Mouse (Mus musculus) midbrain, embryonic 14.5 days (tissue): ENCODE data around the gene Rnf6. TPM values are rescaled to one million over a fixed set of nuclear protein-coding genes. Genes with fewer than 3 reads are reported as not detected.

Experiments used
- ATAC-seq: fragments of 200-750 bp; cut with Nextera tagmentation; 2 replicates; pipeline ENCODE4 v1.8.0; 2017; ENCODE audit warnings: moderate number of reproducible peaks, moderate library complexity; ENCODE audit not compliant: low FRiP score, low TSS enrichment
- DNase-seq: peaks from one replicate; pipeline ENCODE4 v3.0.0-alpha.2; 2015
- H3K27ac ChIP-seq: fragments of 300-500 bp; sonication (generic); replicated peaks from 2 replicates; pipeline ENCODE4 v1.5.1; 2014; ENCODE audit warnings: mild to moderate bottlenecking, low read depth, low read length, moderate library complexity
- H3K27me3 ChIP-seq: fragments of 300-500 bp; sonication (generic); 2 replicates; pipeline ENCODE4 v1.6.1; 2014; ENCODE audit warnings: low read length, control low read depth, mixed read lengths; ENCODE audit not compliant: control insufficient read depth, insufficient read depth
- H3K36me3 ChIP-seq: fragments of 300-500 bp; sonication (generic); 2 replicates; pipeline ENCODE4 v1.6.1; 2014; ENCODE audit warnings: low read length, control low read depth; ENCODE audit not compliant: control insufficient read depth, insufficient read depth
- H3K4me1 ChIP-seq: fragments of 300-500 bp; sonication (generic); 2 replicates; pipeline ENCODE4 v1.6.1; 2014; ENCODE audit warnings: mild to moderate bottlenecking, antibody characterized with exemption, low read length, control low read depth; ENCODE audit not compliant: control insufficient read depth, insufficient read depth
- H3K4me2 ChIP-seq: fragments of 300-500 bp; sonication (generic); 2 replicates; pipeline ENCODE4 v1.6.1; 2014; ENCODE audit warnings: mild to moderate bottlenecking, low read length, moderate library complexity
- H3K4me3 ChIP-seq: fragments of 300-500 bp; sonication (generic); replicated peaks from 2 replicates; pipeline ENCODE4 v1.5.1; 2014; ENCODE audit warnings: low read depth, low read length
- H3K9ac ChIP-seq: fragments of 300-500 bp; sonication (generic); replicated peaks from 2 replicates; pipeline ENCODE4 v1.6.1; 2014; ENCODE audit warnings: mild to moderate bottlenecking, low read length, moderate library complexity
- H3K9me3 ChIP-seq: fragments of 300-500 bp; sonication (generic); 2 replicates; pipeline ENCODE4 v1.6.1; 2016; ENCODE audit warnings: low read length, control low read depth, mixed read lengths; ENCODE audit not compliant: control insufficient read depth
- WGBS: fragments of 180-500 bp; shearing (Covaris S2); extraction: QIAGEN DNeasy Blood & Tissue Kit; methylation state at CpG from one replicate; pipeline ENCODE4 v1.1.7; 2014; 5-methylcytosine and 5-hydroxymethylcytosine counted together
- polyA plus RNA-seq: library from polyadenylated mRNA; unstranded; fragments of >200 nt; fragmentation: Nextera tagmentation; extraction: Ambion mirVana; gene quantifications from 2 replicates; pipeline ENCODE4 v1.2.1, GENCODE M21; 2014

The Rnf6 gene
- polyA plus RNA-seq, 1 experiment from 2014 or later = 24.4 TPM

DNA sequence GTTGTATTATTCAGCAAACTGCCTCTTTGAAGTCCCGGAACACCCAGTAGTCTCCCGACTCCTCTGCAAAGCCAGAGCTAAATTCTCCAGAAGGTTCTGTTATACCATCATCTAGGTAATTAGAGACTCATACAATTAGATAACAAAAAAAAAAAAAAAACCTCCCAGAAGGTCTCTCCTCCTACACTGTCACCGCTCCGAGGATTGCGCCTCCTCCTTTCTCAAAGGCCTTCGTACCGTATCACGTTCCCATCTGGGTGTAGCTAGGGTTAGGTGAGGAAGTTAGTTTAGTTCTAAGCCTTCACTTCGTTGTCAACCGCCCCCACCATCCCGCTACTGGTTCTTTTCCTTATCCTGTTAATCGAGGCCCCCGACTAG is 865 bp downstream of the Rnf6 start:
- Histone ChIP-seq H3K4me1 (peaks cover 8% of the 10 kb centered on the region), H3K27me3 (no peaks in the 10 kb centered on the region), H3K36me3 (peaks cover 38% of the 10 kb centered on the region), H3K9ac (peak overlapping the region; percentile 52), H3K4me3 (peak overlapping the region; percentile 52), H3K27ac (peak overlapping the region; percentile 49; the same call in 1 of the 2 replicates), H3K9me3 (no peaks in the 10 kb centered on the region), H3K4me2 (peak overlapping the region; percentile 66)
- 10% methylated on average over 13 of the region's 13 CpGs for WGBS
- no peak for DNase-seq
- ATAC-seq = peak; percentile 35

DNA sequence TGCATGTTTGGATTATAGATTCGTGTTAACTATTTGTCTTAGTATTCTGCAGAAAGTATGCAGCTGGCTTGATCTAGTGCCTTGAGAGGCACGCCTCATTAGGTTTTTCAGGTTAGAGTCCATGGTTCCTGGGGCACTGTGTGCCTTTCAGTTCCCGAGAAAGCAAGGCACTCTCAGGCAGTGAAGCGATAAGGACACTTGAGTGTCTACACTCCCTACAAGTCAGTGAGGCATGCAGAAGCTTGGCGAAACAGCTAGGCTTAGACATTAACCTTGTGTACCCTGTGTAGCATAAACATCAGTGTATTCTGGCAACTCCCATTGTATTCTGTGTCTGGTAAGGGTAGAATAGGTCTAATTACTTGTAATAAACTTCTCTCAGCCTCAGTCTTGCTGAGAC is 15.8 kb downstream of the Rnf6 start:
- DNase-seq = no peak

DNA sequence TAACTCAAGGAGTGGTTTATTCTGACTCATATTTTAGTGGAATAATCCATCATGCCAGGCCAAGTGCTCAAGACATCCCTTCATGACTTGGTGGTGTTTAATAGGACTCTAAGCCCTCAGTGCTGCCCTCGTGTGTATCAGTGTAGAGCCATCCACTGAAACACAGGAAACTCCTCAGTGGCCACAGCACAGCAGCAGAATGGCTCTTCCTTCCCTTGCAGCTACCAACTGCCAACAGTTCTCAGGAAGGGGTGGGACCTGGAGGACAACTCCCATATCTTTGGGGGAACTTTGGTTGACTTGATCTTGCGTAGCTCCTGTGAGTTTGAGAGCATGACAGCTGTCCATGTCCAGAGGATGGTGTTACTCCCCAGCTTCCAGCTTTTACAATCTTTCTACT is 17.4 kb downstream of the Rnf6 start:
- Histone ChIP-seq H3K27ac (no peak overlapping the region), H3K4me3 (no peak overlapping the region), H3K27me3 (no peaks in the 10 kb centered on the region), H3K36me3 (peaks cover 68% of the 10 kb centered on the region), H3K4me1 (no peaks in the 10 kb centered on the region), H3K9me3 (no peaks in the 10 kb centered on the region), H3K4me2 (no peak overlapping the region), H3K9ac (no peak overlapping the region)
- no peak for DNase-seq
- WGBS = 86% methylated on average over 2 of the region's 2 CpGs
- no peak for ATAC-seq

More for the DNA sequence above, 15.8 kb downstream of the Rnf6 start:
- H3K27me3 ChIP-seq = no peaks in the 10 kb centered on the region
- H3K36me3 ChIP-seq = peaks cover 80% of the 10 kb centered on the region
- H3K4me2 ChIP-seq = no peak overlapping the region
- ATAC-seq = no peak
- H3K4me3 ChIP-seq = no peak overlapping the region
- 95% methylated on average over 5 of the region's 5 CpGs for WGBS
- H3K9ac ChIP-seq = no peak overlapping the region
- H3K27ac ChIP-seq = no peak overlapping the region
- H3K9me3 ChIP-seq = no peaks in the 10 kb centered on the region
- H3K4me1 ChIP-seq = no peaks in the 10 kb centered on the region

DNA sequence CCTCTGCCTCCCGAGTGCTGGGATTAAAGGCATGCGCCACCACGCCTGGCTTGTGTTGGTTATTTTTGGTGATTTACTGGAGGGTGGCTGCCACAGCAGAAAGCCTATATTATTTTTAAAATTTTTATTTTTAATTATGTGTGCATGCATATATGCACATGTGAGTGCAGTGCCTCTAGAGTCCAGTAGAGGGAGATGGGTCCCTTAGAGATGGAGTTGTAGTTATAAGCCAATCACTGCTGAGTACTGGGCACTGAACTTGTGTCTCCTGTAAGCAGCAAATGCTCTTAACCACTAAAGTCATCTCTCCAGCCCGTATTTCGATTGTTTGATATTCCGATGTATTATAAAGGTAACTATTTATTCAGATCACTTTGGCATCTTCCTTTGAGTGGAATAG is 20.8 kb downstream of the Rnf6 start:
- Histone ChIP-seq H3K27me3 (no peaks in the 10 kb centered on the region), H3K4me3 (no peak overlapping the region), H3K9me3 (no peaks in the 10 kb centered on the region), H3K4me2 (no peak overlapping the region), H3K9ac (no peak overlapping the region), H3K36me3 (peaks cover 37% of the 10 kb centered on the region), H3K27ac (no peak overlapping the region), H3K4me1 (no peaks in the 10 kb centered on the region)
- ATAC-seq (no peak), DNase-seq (no peak)
- WGBS = 98% methylated on average over 6 of the region's 6 CpGs

DNA sequence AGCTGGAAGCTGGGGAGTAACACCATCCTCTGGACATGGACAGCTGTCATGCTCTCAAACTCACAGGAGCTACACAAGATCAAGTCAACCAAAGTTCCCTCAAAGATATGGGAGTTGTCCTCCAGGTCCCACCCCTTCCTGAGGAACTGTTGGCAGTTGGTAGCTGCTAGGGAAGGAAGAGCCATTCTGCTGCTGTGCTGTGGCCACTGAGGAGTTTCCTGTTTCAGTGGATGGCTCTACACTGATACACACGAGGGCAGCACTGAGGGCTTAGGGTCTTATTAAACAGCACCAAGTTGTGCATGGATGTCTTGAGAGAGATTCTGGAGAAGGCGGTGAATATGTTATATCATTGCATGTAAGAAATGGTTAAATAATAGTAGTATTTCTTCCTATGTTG is 21.8 kb downstream of the Rnf6 start:
- DNase-seq = no peak
- H3K4me1 ChIP-seq = no peaks in the 10 kb centered on the region
- H3K9ac ChIP-seq = no peak overlapping the region
- no peaks in the 10 kb centered on the region for H3K27me3 ChIP-seq
- no peak overlapping the region for H3K4me3 ChIP-seq
- no peak overlapping the region for H3K4me2 ChIP-seq
- H3K27ac ChIP-seq = no peak overlapping the region
- H3K36me3 ChIP-seq = peaks cover 26% of the 10 kb centered on the region
- H3K9me3 ChIP-seq = no peaks in the 10 kb centered on the region
- WGBS = 82% methylated on average over 2 of the region's 2 CpGs
- ATAC-seq = no peak

DNA sequence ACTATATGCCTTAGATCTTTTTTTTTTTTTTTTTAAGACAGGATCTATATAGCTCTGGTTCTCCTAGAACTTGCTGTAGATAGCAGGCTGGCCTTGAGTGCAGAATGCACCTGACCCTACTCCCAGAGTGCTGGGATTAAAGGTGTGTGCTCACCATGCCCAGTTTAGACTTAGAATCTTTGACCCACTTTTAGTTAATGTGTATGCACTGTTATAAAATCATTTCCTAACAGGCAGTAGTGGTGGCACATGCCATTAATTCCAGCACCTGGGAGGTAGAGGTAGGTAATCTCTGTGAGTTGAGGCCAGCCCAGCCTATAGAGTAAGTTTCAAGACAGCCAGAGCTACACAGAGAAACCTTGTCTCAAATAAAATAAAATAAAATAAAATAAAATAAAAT is 22.3 kb downstream of the Rnf6 start:
- H3K9ac ChIP-seq = no peak overlapping the region
- H3K4me1 ChIP-seq = no peaks in the 10 kb centered on the region
- H3K4me3 ChIP-seq = no peak overlapping the region
- H3K9me3 ChIP-seq = no peaks in the 10 kb centered on the region
- H3K36me3 ChIP-seq = peaks cover 22% of the 10 kb centered on the region
- no peaks in the 10 kb centered on the region for H3K27me3 ChIP-seq
- ATAC-seq (no peak), DNase-seq (no peak)
- no peak overlapping the region for H3K27ac ChIP-seq
- no peak overlapping the region for H3K4me2 ChIP-seq

DNA sequence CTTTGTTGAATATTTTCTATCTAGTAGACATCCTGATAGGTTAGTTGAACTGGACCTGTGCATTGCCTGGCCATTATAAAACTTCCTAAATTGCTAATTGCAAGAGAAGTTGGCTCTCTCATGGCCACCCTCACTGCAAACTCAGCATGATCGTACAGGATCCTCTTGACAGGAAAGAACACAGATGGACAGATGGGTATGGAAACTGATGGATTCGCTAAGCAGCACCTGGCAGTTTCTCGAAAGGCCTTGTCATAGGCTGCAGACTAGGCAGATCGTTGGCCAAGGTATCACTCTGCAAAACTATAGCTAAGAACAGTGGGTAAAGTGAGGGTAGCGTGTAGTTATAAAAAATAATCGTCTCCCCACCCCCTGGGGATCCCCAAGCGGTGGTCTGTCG is 28.0 kb downstream of the Rnf6 start:
- no peaks in the 10 kb centered on the region for H3K36me3 ChIP-seq
- 83% methylated on average over 8 of the region's 8 CpGs for WGBS
- no peaks in the 10 kb centered on the region for H3K27me3 ChIP-seq
- no peaks in the 10 kb centered on the region for H3K4me1 ChIP-seq
- H3K4me3 ChIP-seq = no peak overlapping the region
- no peak for DNase-seq
- ATAC-seq = no peak
- no peaks in the 10 kb centered on the region for H3K9me3 ChIP-seq
- no peak overlapping the region for H3K9ac ChIP-seq
- no peak overlapping the region for H3K4me2 ChIP-seq
- no peak overlapping the region for H3K27ac ChIP-seq

DNA sequence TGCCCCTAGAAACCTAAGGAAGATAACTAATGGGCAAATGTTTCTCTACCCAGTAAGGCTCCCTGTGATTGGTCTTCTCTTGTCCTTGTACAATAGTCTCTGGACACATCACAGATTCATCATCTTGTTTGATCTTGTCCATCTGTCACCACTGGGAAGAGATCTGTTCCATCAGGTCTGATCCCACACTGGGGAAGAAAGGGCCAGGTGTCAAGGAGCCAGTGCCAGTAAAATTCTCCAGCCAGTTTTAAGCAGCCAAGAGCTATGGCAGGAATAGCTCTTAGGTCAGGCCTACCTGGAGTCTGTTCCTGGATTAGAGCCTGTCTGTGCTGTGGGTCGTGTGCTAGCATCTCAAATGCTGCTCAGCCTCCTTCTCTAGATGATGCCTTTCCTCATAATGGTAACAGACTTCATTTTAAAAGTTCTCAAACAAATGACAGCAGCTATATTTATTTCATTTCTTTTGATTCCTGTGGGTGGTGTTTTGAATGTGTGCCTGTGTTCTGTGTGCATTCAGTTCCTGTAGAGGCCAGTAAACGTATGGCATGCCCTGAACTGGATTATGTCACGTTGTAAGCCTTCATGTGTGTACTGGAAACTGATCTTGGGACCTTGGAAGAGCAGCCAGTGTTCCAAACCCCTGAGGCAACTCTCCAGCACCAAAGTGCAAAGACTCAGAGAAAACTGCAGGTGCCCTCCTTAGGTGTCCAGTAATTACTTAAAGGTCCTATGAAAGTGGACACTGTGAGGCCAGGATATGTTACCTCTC is 30.7 kb downstream of the Rnf6 start:
- DNase-seq = no peak
- no peaks in the 10 kb centered on the region for H3K4me1 ChIP-seq
- H3K27ac ChIP-seq = no peak overlapping the region
- H3K27me3 ChIP-seq = no peaks in the 10 kb centered on the region
- no peak overlapping the region for H3K4me3 ChIP-seq
- no peak for ATAC-seq
- no peaks in the 10 kb centered on the region for H3K36me3 ChIP-seq
- H3K4me2 ChIP-seq = no peak overlapping the region
- no peaks in the 10 kb centered on the region for H3K9me3 ChIP-seq
- 60% methylated on average over 3 of the region's 3 CpGs for WGBS
- no peak overlapping the region for H3K9ac ChIP-seq

DNA sequence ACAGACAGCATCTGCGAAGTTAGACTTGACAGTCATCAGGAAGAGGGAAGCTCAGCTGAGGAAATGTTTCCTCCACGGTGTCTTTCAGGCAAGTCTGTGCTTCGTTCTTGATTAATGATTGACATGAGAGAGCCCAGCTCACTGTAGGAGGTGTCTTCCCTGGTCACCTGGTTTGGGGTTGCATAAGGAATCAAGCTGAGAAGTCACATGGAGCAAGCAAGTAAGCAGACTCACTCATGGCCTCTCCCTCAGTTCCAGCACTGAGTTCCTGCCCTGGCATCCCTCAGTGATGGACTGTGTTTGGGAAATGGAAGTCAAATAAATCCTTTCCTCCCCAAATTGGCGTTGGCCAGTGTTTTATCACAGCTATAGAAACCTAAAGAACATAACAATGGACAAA is 31.3 kb downstream of the Rnf6 start:
- no peak overlapping the region for H3K4me2 ChIP-seq
- H3K9ac ChIP-seq = no peak overlapping the region
- no peak overlapping the region for H3K4me3 ChIP-seq
- H3K27me3 ChIP-seq = no peaks in the 10 kb centered on the region
- ATAC-seq (no peak), DNase-seq (no peak)
- no peaks in the 10 kb centered on the region for H3K4me1 ChIP-seq
- H3K36me3 ChIP-seq = no peaks in the 10 kb centered on the region
- no peak overlapping the region for H3K27ac ChIP-seq
- no peaks in the 10 kb centered on the region for H3K9me3 ChIP-seq
- 70% methylated on average over 4 of the region's 4 CpGs for WGBS
